Mouse (Mus musculus) forebrain, embryonic 10.5 days (tissue): ENCODE measurements at regions not wholly inside any gene's neighbourhood (a gene's known extent, or its start where the extent isn't known, plus 50 kb on each side); places are given as distances from the start of the nearest gene placed in this dataset.

Experiments used
- DNase-seq: peaks from one replicate; pipeline ENCODE4 v3.0.0-alpha.2; 2017; ENCODE audit warnings: low spot score; ENCODE audit errors: extremely low spot score
- H3K27ac ChIP-seq: fragments of 300-500 bp; sonication (generic); 2 replicates; pipeline ENCODE4 v1.5.1; 2016; ENCODE audit warnings: mild to moderate bottlenecking
- H3K27me3 ChIP-seq: fragments of 300-500 bp; sonication (generic); 2 replicates; pipeline ENCODE4 v1.6.1; 2016; ENCODE audit warnings: mild to moderate bottlenecking; ENCODE audit not compliant: poor library complexity, severe bottlenecking
- H3K36me3 ChIP-seq: fragments of 300-500 bp; sonication (generic); replicated peaks from 2 replicates; pipeline ENCODE4 v1.6.1; 2016; ENCODE audit warnings: mild to moderate bottlenecking, moderate library complexity
- H3K4me1 ChIP-seq: fragments of 300-500 bp; sonication (generic); 2 replicates; pipeline ENCODE4 v1.6.1; 2016
- H3K4me3 ChIP-seq: fragments of 300-500 bp; sonication (generic); 2 replicates; pipeline ENCODE4 v1.5.1; 2016; ENCODE audit warnings: mild to moderate bottlenecking, moderate library complexity
- H3K9me3 ChIP-seq: fragments of 300-500 bp; sonication (generic); 2 replicates; pipeline ENCODE4 v1.6.1; 2016; ENCODE audit warnings: mild to moderate bottlenecking, moderate library complexity
- WGBS: fragments of 180-500 bp; shearing (Covaris S2); methylation state at CpG from one replicate; pipeline ENCODE4 v1.1.7; 2016; 5-methylcytosine and 5-hydroxymethylcytosine counted together

- no peak overlapping the region for H3K4me3 ChIP-seq
- H3K27ac ChIP-seq: no peak overlapping the region
- no peaks in the 10 kb centered on the region for H3K4me1 ChIP-seq
- no peaks in the 10 kb centered on the region for H3K27me3 ChIP-seq
- H3K36me3 ChIP-seq: no peaks in the 10 kb centered on the region
- no peaks in the 10 kb centered on the region; the same call in 1 of the 2 replicates for H3K9me3 ChIP-seq
- 84% methylated on average over 4 of the region's 4 CpGs for WGBS
- no peak for DNase-seq
These were observed 238.7 kb upstream of the Mmadhc start for GRCm38 (mm10) chr2:50535085-50535878.

GRCm38 (mm10) chr2:50533702-50534101, 237.1 kb upstream of the Mmadhc start:
- no peak overlapping the region for H3K4me3 ChIP-seq
- H3K36me3 ChIP-seq: no peaks in the 10 kb centered on the region
- no peaks in the 10 kb centered on the region for H3K4me1 ChIP-seq
- H3K27ac ChIP-seq: no peak overlapping the region
- WGBS: 95% methylated on average over 2 of the region's 2 CpGs
- H3K9me3 ChIP-seq: no peaks in the 10 kb centered on the region; the same call in 1 of the 2 replicates
- no peaks in the 10 kb centered on the region for H3K27me3 ChIP-seq
- no peak for DNase-seq

- Histone ChIP-seq H3K4me1 (no peaks in the 10 kb centered on the region), H3K36me3 (no peaks in the 10 kb centered on the region), H3K27ac (no peak overlapping the region), H3K9me3 (no peaks in the 10 kb centered on the region), H3K4me3 (no peak overlapping the region), H3K27me3 (no peaks in the 10 kb centered on the region)
- DNase-seq: no peak
These were observed 230.8 kb upstream of the Mmadhc start for GRCm38 (mm10) chr2:50527425-50527824.

- WGBS: 93% methylated on average over 10 of the region's 10 CpGs
- no peak for DNase-seq
These were observed 228.4 kb upstream of the Mmadhc start for GRCm38 (mm10) chr2:50524838-50525615.

GRCm38 (mm10) chr2:50520169-50520568, 223.6 kb upstream of the Mmadhc start:
- no peak for DNase-seq
- no peaks in the 10 kb centered on the region for H3K36me3 ChIP-seq
- peaks cover 13% of the 10 kb centered on the region for H3K4me1 ChIP-seq
- no peaks in the 10 kb centered on the region for H3K9me3 ChIP-seq
- H3K27ac ChIP-seq: no peak overlapping the region
- WGBS: 28% methylated on average over 8 of the region's 8 CpGs
- no peak overlapping the region for H3K4me3 ChIP-seq
- no peaks in the 10 kb centered on the region for H3K27me3 ChIP-seq

More at GRCm38 (mm10) chr2:50524838-50525615, 228.4 kb upstream of the Mmadhc start:
- Histone ChIP-seq H3K36me3 (no peaks in the 10 kb centered on the region), H3K4me1 (peaks cover 10% of the 10 kb centered on the region), H3K27ac (no peak overlapping the region), H3K27me3 (no peaks in the 10 kb centered on the region), H3K4me3 (no peak overlapping the region), H3K9me3 (no peaks in the 10 kb centered on the region)

GRCm38 (mm10) chr2:50519129-50519504, 222.5 kb upstream of the Mmadhc start:
- no peak overlapping the region for H3K27ac ChIP-seq
- H3K4me1 ChIP-seq: peaks cover 13% of the 10 kb centered on the region
- no peak for DNase-seq
- no peaks in the 10 kb centered on the region for H3K27me3 ChIP-seq
- H3K9me3 ChIP-seq: no peaks in the 10 kb centered on the region
- H3K36me3 ChIP-seq: no peaks in the 10 kb centered on the region
- no peak overlapping the region for H3K4me3 ChIP-seq
- WGBS: 80% methylated on average over 1 of the region's 1 CpGs

GRCm38 (mm10) chr2:50518371-50519128, 221.9 kb upstream of the Mmadhc start:
- H3K9me3 ChIP-seq: no peaks in the 10 kb centered on the region
- DNase-seq: no peak
- H3K27ac ChIP-seq: no peak overlapping the region
- WGBS: 80% methylated on average over 10 of the region's 10 CpGs
- H3K36me3 ChIP-seq: no peaks in the 10 kb centered on the region
- H3K4me1 ChIP-seq: peaks cover 13% of the 10 kb centered on the region
- no peak overlapping the region for H3K4me3 ChIP-seq
- no peaks in the 10 kb centered on the region for H3K27me3 ChIP-seq

- Histone ChIP-seq H3K27ac (no peak overlapping the region), H3K27me3 (no peaks in the 10 kb centered on the region), H3K4me3 (no peak overlapping the region), H3K9me3 (no peaks in the 10 kb centered on the region), H3K4me1 (no peaks in the 10 kb centered on the region), H3K36me3 (no peaks in the 10 kb centered on the region)
- 94% methylated on average over 4 of the region's 4 CpGs for whole genome bisulfite sequencing
- no peak for DNase-seq
These were observed 216.7 kb upstream of the Mmadhc start for GRCm38 (mm10) chr2:50513276-50513675.

GRCm38 (mm10) chr2:50498713-50499112, 202.1 kb upstream of the Mmadhc start:
- Histone ChIP-seq H3K27me3 (no peaks in the 10 kb centered on the region), H3K4me3 (no peak overlapping the region), H3K36me3 (no peaks in the 10 kb centered on the region), H3K4me1 (no peaks in the 10 kb centered on the region), H3K9me3 (no peaks in the 10 kb centered on the region), H3K27ac (no peak overlapping the region)
- DNase-seq: no peak
- 94% methylated on average over 8 of the region's 8 CpGs for WGBS

GRCm38 (mm10) chr2:50496057-50496433, 199.4 kb upstream of the Mmadhc start:
- DNase-seq: no peak
- Histone ChIP-seq H3K27ac (no peak overlapping the region), H3K36me3 (no peaks in the 10 kb centered on the region), H3K4me1 (no peaks in the 10 kb centered on the region), H3K27me3 (no peaks in the 10 kb centered on the region), H3K4me3 (no peak overlapping the region), H3K9me3 (no peaks in the 10 kb centered on the region)
- 88% methylated on average over 3 of the region's 3 CpGs for WGBS

GRCm38 (mm10) chr2:50495141-50496056, 198.8 kb upstream of the Mmadhc start:
- no peaks in the 10 kb centered on the region for H3K36me3 ChIP-seq
- H3K4me1 ChIP-seq: no peaks in the 10 kb centered on the region
- no peak overlapping the region for H3K27ac ChIP-seq
- H3K27me3 ChIP-seq: no peaks in the 10 kb centered on the region
- WGBS: 77% methylated on average over 5 of the region's 5 CpGs
- H3K4me3 ChIP-seq: no peak overlapping the region
- no peaks in the 10 kb centered on the region for H3K9me3 ChIP-seq
- no peak for DNase-seq
